Mouse (Mus musculus) embryonic facial prominence, embryonic 11.5 days (tissue): ENCODE results near the gene Tmem150b. TPM values are rescaled to one million over a fixed set of nuclear protein-coding genes. Genes with fewer than 3 reads are reported as not detected.

Experiments
- ATAC-seq: fragments of 200-750 bp; cut with Nextera tagmentation; replicated peaks from 2 replicates; pipeline ENCODE4 v1.8.0; 2017; ENCODE audit warnings: low read depth; ENCODE audit not compliant: insufficient number of reproducible peaks, low FRiP score, low TSS enrichment
- DNase-seq: peaks from one replicate; pipeline ENCODE4 v3.0.0-alpha.2; 2015; ENCODE audit warnings: low spot score
- H3K27ac ChIP-seq: fragments of 300-500 bp; sonication (generic); replicated peaks from 2 replicates; pipeline ENCODE4 v1.5.1; 2014; ENCODE audit warnings: mild to moderate bottlenecking, low read depth, low read length, control low read depth
- H3K27me3 ChIP-seq: fragments of 300-500 bp; sonication (generic); 2 replicates; pipeline ENCODE4 v1.6.1; 2014; ENCODE audit warnings: mild to moderate bottlenecking, low read length, moderate library complexity, mixed read lengths; ENCODE audit not compliant: control insufficient read depth, insufficient read depth
- H3K36me3 ChIP-seq: fragments of 300-500 bp; sonication (generic); replicated peaks from 2 replicates; pipeline ENCODE4 v1.6.1; 2014; ENCODE audit warnings: low read depth, mild to moderate bottlenecking, low read length, moderate library complexity, mixed read lengths; ENCODE audit not compliant: control insufficient read depth, insufficient read depth
- H3K4me1 ChIP-seq: fragments of 300-500 bp; sonication (generic); 2 replicates; pipeline ENCODE4 v1.6.1; 2014; ENCODE audit warnings: low read length, mixed read lengths; ENCODE audit not compliant: control insufficient read depth, insufficient read depth
- H3K4me2 ChIP-seq: fragments of 300-500 bp; sonication (generic); 2 replicates; pipeline ENCODE4 v1.6.1; 2014; ENCODE audit warnings: low read depth, mild to moderate bottlenecking, control low read depth, low read length, moderate library complexity
- H3K4me3 ChIP-seq: fragments of 300-500 bp; sonication (generic); 2 replicates; pipeline ENCODE4 v1.5.1; 2014; ENCODE audit warnings: low read depth, low read length, control low read depth
- H3K9ac ChIP-seq: fragments of 300-500 bp; sonication (generic); replicated peaks from 2 replicates; pipeline ENCODE4 v1.6.1; 2014; ENCODE audit warnings: mild to moderate bottlenecking, control low read depth, low read length
- H3K9me3 ChIP-seq: fragments of 300-500 bp; sonication (generic); replicated peaks from 2 replicates; pipeline ENCODE4 v1.6.1; 2016; ENCODE audit warnings: mild to moderate bottlenecking, low read length, inconsistent platforms, mixed read lengths; ENCODE audit not compliant: control insufficient read depth
- WGBS: fragments of 180-500 bp; shearing (Covaris S2); extraction: QIAGEN DNeasy Blood & Tissue Kit; methylation state at CpG from one replicate; pipeline ENCODE4 v1.1.7; 2014; 5-methylcytosine and 5-hydroxymethylcytosine counted together
- polyA plus RNA-seq: library from polyadenylated mRNA; unstranded; fragments of >200 nt; fragmentation: Nextera tagmentation; extraction: Ambion mirVana; gene quantifications from 2 replicates; pipeline ENCODE4 v1.2.1, GENCODE M21; 2014

Gene Tmem150b
- polyA plus RNA-seq, 1 experiment from 2014 or later, result not detected

DNA sequence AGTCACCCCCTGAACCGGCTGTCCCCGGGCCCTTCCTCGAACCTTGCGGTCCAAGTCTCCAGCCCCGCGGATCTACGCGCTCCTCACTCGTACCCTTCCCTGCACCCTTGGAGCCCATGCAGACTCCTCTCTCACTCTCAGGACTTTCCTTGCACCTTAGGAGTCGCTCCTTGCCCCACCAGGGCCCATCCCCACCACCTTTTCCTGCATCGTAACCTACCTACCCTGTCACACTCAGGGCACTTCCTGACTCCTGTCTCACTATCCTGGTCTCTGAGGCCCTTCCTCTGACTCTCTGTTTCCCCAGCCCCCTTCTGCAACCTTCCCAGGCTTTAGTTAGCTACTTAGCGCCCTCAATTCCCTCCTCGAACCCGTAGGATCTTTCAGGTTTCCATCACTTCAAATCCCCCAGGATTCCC is 15.3 kb upstream of the Tmem150b start:
- H3K9ac ChIP-seq, result peak overlapping the region; percentile 92
- peak overlapping the region; percentile 88 for H3K4me2 ChIP-seq
- H3K9me3 ChIP-seq, result no peaks in the 10 kb centered on the region
- no peak for DNase-seq
- peaks cover 2% of the 10 kb centered on the region for H3K36me3 ChIP-seq
- WGBS, result 0% methylated on average over 14 of the region's 14 CpGs
- H3K27me3 ChIP-seq, result no peaks in the 10 kb centered on the region
- no peaks in the 10 kb centered on the region for H3K4me1 ChIP-seq
- peak; percentile 34 for ATAC-seq
- H3K4me3 ChIP-seq, result peak overlapping the region; percentile 81
- H3K27ac ChIP-seq, result peak overlapping the region; percentile 81

GRCm38 (mm10) chr7:4739544-4740275 is 14.7 kb upstream of the Tmem150b start, which contains the start of gene Kmt5c:
TSS of gene Kmt5c (plus strand) at chr7:4740115.
- ATAC-seq (peak; percentile 98), DNase-seq (peak; percentile 99)
- H3K27ac ChIP-seq, result peak within 1 kb of the TSS; percentile 81
- H3K4me2 ChIP-seq, result peak within 1 kb of the TSS; percentile 88
- no peaks in the 10 kb centered on the region for H3K27me3 ChIP-seq
- H3K36me3 ChIP-seq, result peaks cover 2% of the 10 kb centered on the region
- WGBS, result under 1% methylated on average over 41 of the region's 44 CpGs
- peak within 1 kb of the TSS; percentile 81 for H3K4me3 ChIP-seq
- H3K9ac ChIP-seq, result peak within 1 kb of the TSS; percentile 92
- H3K4me1 ChIP-seq, result no peaks in the 10 kb centered on the region
- no peaks in the 10 kb centered on the region for H3K9me3 ChIP-seq

- Histone ChIP-seq H3K27ac (no peak overlapping the region; the same call in 1 of the 2 replicates), H3K4me1 (no peaks in the 10 kb centered on the region), H3K9me3 (no peaks in the 10 kb centered on the region), H3K27me3 (no peaks in the 10 kb centered on the region), H3K4me3 (peak overlapping the region; percentile 21), H3K4me2 (peak overlapping the region; percentile 27), H3K9ac (no peak overlapping the region; the same call in 1 of the 2 replicates), H3K36me3 (peaks cover 2% of the 10 kb centered on the region)
- DNase-seq, result no peak
- 45% methylated on average over 10 of the region's 10 CpGs for WGBS
- ATAC-seq, result no peak
These were observed 14.0 kb upstream of the Tmem150b start for GRCm38 (mm10) chr7:4739041-4739543.

GRCm38 (mm10) chr7:4732968-4733392 is 7.9 kb upstream of the Tmem150b start:
- DNase-seq, result no peak
- H3K9me3 ChIP-seq, result no peaks in the 10 kb centered on the region
- H3K27me3 ChIP-seq, result no peaks in the 10 kb centered on the region
- no peak overlapping the region for H3K4me2 ChIP-seq
- no peak overlapping the region for H3K27ac ChIP-seq
- H3K4me3 ChIP-seq, result no peak overlapping the region
- no peaks in the 10 kb centered on the region for H3K36me3 ChIP-seq
- H3K9ac ChIP-seq, result no peak overlapping the region
- H3K4me1 ChIP-seq, result no peaks in the 10 kb centered on the region
- WGBS, result 66% methylated on average over 6 of the region's 6 CpGs
- no peak for ATAC-seq

- Histone ChIP-seq H3K27ac (no peak overlapping the region), H3K27me3 (no peaks in the 10 kb centered on the region), H3K36me3 (no peaks in the 10 kb centered on the region), H3K4me3 (no peak overlapping the region), H3K4me1 (no peaks in the 10 kb centered on the region), H3K4me2 (no peak overlapping the region), H3K9ac (no peak overlapping the region), H3K9me3 (no peaks in the 10 kb centered on the region)
- WGBS, result 86% methylated on average over 5 of the region's 5 CpGs
- no peak for ATAC-seq
- DNase-seq, result no peak
These were observed 6.0 kb upstream of the Tmem150b start for GRCm38 (mm10) chr7:4731090-4731489.

DNA sequence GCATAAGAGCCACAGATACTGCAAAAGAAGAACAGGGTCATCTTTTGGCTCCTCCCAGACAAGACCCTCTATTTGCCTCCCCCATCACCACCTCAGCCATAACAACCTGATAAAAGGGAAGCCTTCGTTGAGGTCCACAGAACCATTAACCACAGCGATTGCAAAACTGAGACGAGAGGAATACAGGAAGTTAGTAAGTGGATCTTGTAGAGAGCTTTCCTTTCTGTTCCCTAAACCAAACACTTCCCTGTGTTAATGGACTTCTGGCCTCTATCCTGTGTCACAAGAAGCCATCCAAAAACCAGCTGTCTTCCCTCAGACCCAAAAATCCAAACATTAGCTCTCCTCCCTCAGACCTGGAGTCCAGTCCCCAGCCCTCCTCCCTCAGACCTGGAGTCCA is 690 bp downstream of the Tmem150b start:
- 79% methylated on average over 3 of the region's 3 CpGs for WGBS
- H3K9me3 ChIP-seq, result no peaks in the 10 kb centered on the region
- no peaks in the 10 kb centered on the region for H3K36me3 ChIP-seq
- H3K9ac ChIP-seq, result no peak overlapping the region
- DNase-seq, result no peak
- no peaks in the 10 kb centered on the region for H3K4me1 ChIP-seq
- no peak overlapping the region for H3K4me3 ChIP-seq
- no peaks in the 10 kb centered on the region for H3K27me3 ChIP-seq
- H3K27ac ChIP-seq, result no peak overlapping the region
- no peak overlapping the region for H3K4me2 ChIP-seq
- no peak for ATAC-seq

GRCm38 (mm10) chr7:4723508-4723907 is 1.5 kb downstream of the Tmem150b start:
- WGBS, result 37% methylated on average over 12 of the region's 12 CpGs
- Histone ChIP-seq H3K27ac (no peak overlapping the region), H3K36me3 (no peaks in the 10 kb centered on the region), H3K4me3 (0 out of 2 replicates have a peak overlapping the region, but pooled peaks have one; percentile 12), H3K9me3 (no peaks in the 10 kb centered on the region), H3K4me2 (peak overlapping the region; percentile 25; the same call in 1 of the 2 replicates), H3K4me1 (no peaks in the 10 kb centered on the region), H3K9ac (no peak overlapping the region), H3K27me3 (no peaks in the 10 kb centered on the region)
- DNase-seq (peak; percentile 45), ATAC-seq (no peak)

- H3K4me1 ChIP-seq, result no peaks in the 10 kb centered on the region
- no peak overlapping the region for H3K27ac ChIP-seq
- H3K9ac ChIP-seq, result no peak overlapping the region
- DNase-seq (no peak), ATAC-seq (no peak)
- H3K4me2 ChIP-seq, result no peak overlapping the region
- no peaks in the 10 kb centered on the region for H3K27me3 ChIP-seq
- 92% methylated on average over 3 of the region's 3 CpGs for WGBS
- H3K36me3 ChIP-seq, result no peaks in the 10 kb centered on the region; the same call in none of the 2 replicates
- no peak overlapping the region for H3K4me3 ChIP-seq
- H3K9me3 ChIP-seq, result no peaks in the 10 kb centered on the region
These were observed 5.8 kb downstream of the Tmem150b start for GRCm38 (mm10) chr7:4719276-4719675.
